Mouse (Mus musculus): ENCODE measurements around the gene Mapk7.

The Mapk7 gene

DNA sequence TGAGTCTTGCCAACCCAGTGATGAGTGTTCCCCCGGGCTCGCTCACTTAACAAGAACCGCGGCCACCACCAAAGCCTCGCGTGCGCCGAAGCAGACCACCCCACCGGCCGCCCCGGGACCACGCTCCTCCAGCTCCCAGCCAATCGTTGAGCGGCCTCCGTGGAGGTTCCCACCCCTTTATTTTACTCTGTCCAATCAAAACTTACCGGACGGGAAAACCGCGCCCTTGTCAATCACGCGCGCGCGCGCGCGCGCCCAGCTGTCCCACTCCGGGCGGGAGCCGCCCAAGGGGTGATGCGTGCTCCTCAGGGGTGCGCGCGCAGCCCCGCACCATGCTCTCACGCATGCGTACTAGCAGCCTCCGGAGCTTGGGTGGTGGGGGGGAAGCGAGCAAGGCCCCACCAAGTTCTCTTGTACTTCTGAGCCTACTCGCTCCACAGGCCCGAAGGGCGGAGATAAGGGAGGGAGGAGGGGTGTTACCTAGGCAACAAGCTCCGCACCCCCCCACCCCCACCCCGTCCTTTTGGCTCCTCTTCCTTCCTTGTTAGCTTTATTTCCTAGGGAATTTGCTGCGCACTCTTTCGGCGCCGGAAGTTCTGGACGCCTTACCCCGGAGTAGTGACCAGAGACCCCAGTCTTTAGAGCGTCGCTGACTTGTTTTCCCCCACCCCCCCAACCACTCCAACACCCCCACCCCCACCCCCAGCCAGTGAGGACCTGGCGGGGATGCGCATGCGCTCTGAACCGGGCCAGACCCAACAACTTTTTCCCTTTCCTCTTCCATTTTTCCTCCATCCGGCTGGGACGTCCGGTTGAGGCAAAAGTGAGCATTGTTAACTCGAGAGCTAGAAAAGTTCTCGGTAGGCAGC lies at the start of gene Mapk7:
Gene Mapk7 (minus strand): TSS at position 278 of the 869 bp plus-strand sequence.
- peak; percentile 90 for DNase-seq (ENCODE audit: low spot score)

- DNase-seq (ENCODE audit: low spot score) = no peak
Measured at GRCm38 (mm10) chr11:61541106-61541505, 46.9 kb upstream of the Mapk7 start.

- DNase-seq (ENCODE audit: low spot score) = no peak
Measured at GRCm38 (mm10) chr11:61540642-61541041, 46.4 kb upstream of the Mapk7 start.

- no peak for DNase-seq (ENCODE audit: low spot score)
Measured at GRCm38 (mm10) chr11:61537362-61537761, 43.2 kb upstream of the Mapk7 start.

DNA sequence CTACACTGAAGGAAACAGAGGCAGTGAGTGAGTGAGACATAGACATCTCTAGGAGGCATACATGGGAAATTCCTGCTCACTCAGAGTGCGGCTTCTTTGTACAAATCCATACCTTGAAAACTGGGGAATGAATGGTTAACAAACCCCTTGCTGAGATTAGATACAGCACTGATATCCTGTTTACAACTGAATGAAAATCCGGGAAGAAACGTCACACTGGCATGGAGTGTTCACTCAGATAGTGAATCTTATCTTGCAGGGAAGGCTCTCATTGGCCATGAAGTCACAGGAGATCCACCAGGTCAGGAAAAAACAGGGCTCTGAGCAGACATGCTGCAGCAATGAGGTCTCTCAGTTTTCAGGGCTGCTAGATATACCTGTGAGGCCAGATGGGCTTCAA lies 42.7 kb upstream of the Mapk7 start:
- DNase-seq (ENCODE audit: low spot score) = no peak

- DNase-seq (ENCODE audit: low spot score) = no peak
Measured at GRCm38 (mm10) chr11:61535530-61535929, 41.3 kb upstream of the Mapk7 start.

- DNase-seq (ENCODE audit: low spot score) = no peak
Measured at GRCm38 (mm10) chr11:61533571-61533970, 39.4 kb upstream of the Mapk7 start.

GRCm38 (mm10) chr11:61532820-61533219 lies 38.6 kb upstream of the Mapk7 start:
- DNase-seq (ENCODE audit: low spot score) = no peak

DNA sequence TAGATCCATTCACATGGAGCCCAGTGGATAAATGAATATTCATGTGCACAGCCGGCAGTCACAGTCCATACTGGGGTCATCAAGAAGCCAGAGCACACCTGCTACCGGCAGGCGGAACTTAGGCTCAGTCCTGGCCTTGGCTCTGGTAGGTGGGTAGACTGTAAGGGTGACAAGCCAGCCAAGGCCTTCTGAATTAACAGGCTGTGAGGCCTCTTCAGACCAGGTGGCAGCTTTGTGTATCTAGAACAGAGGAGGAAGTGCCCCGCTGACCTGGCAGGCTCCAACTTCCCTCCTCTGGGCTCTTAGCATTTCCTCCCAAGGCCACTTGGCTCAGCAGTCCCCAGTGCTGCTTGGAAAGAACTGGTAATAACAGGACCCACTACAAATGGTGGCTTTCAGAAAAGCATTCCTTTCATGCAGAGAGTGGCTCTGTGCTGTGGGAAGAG lies 35.1 kb upstream of the Mapk7 start:
- no peak for DNase-seq (ENCODE audit: low spot score)

- DNase-seq (ENCODE audit: low spot score) = no peak
Measured at GRCm38 (mm10) chr11:61526872-61527271, 32.7 kb upstream of the Mapk7 start.

GRCm38 (mm10) chr11:61519484-61520107 lies 25.4 kb upstream of the Mapk7 start:
- no peak for DNase-seq (ENCODE audit: low spot score)

DNA sequence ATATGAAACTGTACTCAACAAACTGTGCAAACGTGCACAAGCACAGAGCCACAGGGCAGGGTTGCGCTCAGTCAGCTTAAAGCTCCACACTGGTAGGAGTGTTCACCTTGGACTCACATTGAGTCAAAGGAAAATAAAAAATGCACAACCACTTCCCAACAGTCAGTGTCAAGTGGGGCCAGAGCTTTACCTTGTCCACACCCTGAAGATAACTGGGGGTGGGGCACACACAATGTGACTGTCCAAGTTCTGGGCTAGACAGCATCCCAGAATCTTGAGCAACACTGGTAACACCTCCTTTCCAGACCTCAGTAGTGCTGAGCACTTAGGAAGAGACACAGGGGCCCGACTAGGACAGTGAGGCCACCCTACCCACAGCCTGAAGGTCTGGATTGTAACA lies 24.7 kb upstream of the Mapk7 start:
- no peak for DNase-seq (ENCODE audit: low spot score)

GRCm38 (mm10) chr11:61517971-61518370 lies 23.8 kb upstream of the Mapk7 start:
- no peak for DNase-seq (ENCODE audit: low spot score)

GRCm38 (mm10) chr11:61514953-61515352 lies 20.7 kb upstream of the Mapk7 start:
- DNase-seq (ENCODE audit: low spot score) = no peak

DNA sequence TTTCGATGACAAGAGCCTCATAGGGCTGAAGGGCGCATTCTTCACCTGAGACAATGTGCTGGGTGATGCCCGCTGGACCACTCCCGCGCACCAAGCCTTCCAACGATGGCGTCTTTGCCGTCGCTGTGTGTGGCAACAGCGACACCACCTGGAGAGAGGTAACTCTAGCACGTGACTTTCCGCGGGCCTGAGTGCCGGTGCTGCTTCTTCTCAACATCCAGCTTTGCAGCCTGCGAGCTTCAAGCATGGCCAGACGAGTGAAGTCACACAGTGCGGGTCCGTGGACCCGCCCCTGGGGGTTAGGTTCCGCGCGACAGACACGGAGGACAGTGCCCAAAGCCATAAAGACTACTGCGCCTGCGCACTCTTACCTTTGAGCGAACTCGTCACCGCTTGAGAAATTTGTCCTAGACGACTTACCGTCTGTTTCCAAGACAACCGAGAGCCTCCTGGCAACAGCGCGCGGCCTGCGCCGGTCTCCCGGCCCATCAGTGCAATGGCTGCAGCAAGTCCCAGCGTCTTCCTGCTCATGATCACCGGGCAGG lies 10.6 kb upstream of the Mapk7 start, which contains the start of gene B9d1:
Gene B9d1 (plus strand): TSS at position 432 of the 545 bp plus-strand sequence.
- DNase-seq (ENCODE audit: low spot score) = peak; percentile 97

GRCm38 (mm10) chr11:61503933-61504332 lies 9.7 kb upstream of the Mapk7 start:
- DNase-seq (ENCODE audit: low spot score) = no peak

- no peak for DNase-seq (ENCODE audit: low spot score)
Measured at GRCm38 (mm10) chr11:61498736-61499504, 4.7 kb upstream of the Mapk7 start.

- no peak for DNase-seq (ENCODE audit: low spot score)
Measured at GRCm38 (mm10) chr11:61497490-61497889, 3.3 kb upstream of the Mapk7 start.

DNA sequence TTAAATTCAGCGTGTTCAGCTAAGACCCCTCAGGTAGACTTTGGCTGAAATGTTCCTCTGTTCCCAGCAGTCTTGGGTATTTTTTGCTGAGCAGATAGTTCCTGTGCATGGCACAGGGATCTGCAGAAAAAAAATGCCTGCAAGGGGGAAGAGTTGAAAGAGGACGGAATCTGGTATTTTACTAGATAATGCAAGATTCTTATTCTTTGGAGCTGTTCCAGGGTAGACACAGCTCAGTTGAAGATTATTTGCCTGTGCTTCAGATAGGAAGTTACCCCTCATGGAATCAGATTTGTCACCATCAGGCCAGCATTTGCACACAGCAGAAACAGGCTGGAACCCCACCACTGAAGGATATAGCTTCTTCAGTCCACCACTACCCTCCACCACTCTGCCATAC lies 1.3 kb upstream of the Mapk7 start:
- no peak for DNase-seq (ENCODE audit: low spot score)

- no peak for DNase-seq (ENCODE audit: low spot score)
Measured at GRCm38 (mm10) chr11:61493525-61494128, 579 bp downstream of the Mapk7 start.

DNA sequence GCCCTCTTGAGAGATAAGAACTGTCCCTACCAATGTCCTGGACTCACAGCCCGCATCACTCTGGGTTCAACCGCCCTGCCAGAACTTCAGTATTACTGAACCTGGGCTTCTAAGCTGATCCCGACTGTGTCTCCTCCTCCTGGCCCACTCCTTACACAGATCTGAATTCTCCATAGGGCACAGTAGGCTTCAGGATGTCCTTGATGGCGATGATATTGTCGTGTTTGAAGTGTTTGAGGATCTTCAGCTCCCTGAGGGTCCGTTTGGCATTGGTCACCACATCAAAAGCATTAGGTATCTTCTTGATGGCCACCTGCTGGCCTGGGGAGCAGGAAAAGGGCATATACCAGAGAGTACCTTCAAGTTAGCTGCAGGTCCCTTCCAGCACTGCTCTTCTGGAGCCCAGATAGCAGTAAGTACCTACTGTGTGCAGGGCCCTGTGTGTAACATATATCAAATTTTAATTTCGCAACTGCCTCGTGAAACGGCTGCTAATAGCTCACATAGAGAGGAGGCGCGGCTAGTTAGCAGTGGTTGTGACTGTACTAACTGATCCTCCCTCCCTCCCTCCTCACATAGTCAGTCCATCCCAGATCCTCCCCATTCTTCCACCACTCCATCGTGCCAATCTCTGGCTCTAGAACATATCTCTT lies 1.3 kb downstream of the Mapk7 start:
- DNase-seq (ENCODE audit: low spot score) = no peak
